Mouse (Mus musculus) c-Kit-negative CD71-positive TER-119-positive erythroid progenitor cells, embryonic 14.5 days (primary cell): ENCODE measurements around the gene Larp4.

Experiments used
- DNase-seq: peaks from one replicate; pipeline ENCODE4 v3.0.0-alpha.2; 2013; ENCODE audit warnings: low read depth, low spot score

Larp4 gene

DNA sequence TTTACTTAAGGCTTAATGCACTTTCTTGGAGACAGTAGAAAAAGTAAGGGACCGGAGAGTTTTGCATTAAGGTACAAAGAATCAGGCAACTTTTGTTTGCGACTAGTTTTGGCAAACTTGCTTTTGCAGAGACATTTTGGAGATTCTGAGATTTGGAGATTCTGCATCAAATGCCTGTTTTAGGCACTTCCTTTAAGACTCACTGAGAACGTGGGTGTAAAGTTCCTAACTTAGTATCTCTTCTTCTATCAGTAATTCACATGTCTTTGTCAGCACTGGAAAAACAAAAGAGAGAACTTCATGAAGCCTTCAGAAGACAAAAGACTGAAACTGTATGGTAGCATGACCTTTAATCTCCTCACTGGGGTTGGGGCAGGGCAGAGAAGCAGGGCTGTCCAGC, 87.8 kb downstream of the Larp4 start:
- DNase-seq = no peak

DNA sequence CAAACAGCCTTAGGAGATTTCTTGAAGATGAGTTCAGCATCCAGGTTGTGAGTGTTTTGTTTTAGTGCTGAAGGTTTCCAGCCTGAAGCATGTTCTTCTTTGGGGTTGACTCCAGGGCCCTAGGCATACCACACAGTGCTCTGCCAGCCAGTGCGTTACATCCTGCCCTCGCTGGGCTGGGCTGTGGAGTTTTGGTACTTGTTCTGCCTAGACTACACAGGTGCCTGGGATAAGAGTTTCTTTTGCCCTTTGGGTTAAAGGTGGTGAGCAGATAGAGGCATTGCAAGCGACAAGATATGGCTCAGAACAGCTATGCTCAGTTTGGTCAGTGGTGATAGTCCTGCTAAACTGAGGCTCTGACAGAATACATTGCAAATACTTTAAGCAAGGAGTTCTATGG, 88.3 kb downstream of the Larp4 start:
- no peak for DNase-seq

DNA sequence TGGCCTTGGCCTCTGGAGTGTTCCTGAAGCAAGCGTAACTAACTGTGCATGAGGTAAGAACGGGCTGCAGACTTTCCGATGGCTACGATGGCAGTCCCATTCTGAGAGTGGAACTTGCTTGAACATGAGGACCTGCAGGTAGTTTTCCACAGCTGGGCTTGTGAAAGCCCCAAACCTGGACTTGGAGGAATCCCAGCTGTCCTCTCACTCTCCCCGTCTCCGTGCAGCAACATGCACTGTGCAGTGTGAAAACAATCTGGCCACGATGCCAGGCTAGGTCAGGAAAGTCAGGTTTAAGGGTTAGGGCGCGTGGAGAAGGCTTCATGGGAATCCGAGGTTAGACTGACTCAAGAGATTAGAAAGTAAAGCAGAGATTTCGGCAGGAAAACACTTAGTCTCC, 89.0 kb downstream of the Larp4 start:
- DNase-seq = no peak

DNA sequence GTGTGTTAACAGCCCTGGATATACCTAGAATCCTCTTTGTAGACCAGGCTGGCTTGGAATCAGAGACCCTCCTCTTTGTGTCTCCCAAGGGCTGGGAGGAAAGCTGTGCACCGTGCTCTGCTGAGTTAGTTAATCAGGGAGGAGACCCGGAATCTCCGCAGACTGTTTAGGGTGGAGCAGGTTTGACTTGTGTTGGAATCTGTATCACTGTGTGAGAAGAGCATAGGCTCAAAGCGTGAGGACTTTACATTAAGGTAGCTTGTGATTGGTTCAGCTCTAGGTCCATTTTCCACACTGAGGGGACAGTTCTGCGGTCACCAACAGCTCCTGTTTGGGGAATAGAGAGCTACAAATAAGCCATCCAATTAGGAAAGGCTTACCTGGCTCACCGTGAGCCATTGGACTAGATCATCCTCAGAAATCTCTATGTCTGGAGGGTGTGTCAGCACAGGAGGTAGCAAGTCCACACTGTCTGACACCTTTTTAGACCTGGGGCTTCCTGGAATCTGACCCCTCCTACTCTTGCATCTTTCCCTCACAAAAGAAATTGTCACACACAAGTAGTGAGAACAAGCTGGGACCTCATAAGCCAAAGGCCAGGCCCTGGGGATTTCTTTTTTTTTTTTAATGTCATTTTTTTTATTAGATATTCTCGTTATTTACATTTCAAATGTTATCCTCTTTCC, 89.9 kb downstream of the Larp4 start:
- no peak for DNase-seq

DNA sequence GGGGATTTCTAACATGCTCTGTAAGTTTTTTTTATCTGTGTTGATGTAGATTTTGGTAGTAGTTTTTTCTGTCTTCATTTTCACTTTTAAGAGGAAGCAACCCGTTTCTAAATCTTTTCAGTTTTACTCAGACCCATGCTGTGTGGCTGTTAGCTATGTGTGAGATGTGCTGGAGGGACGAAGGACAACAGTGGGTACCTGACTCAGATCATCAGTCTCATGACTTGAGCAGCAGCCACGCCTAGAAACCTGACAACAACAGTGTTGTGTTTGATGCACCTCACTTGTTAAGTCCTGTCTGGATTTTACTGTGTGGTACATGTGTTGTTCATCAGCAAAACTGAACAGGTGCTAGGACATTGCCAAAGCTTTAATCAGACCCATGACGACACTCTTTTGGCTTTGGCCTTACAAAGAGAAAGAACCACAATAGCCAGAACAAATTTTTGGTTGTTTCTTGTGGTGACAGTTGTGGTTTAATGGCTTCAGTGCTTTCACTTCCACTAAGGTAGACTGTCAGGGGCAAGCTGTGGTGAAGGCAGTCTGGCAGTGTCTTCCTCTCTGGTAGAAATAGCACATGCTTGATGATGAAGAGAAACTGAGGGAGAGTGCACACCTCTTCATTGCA, 90.8 kb downstream of the Larp4 start:
- no peak for DNase-seq

DNA sequence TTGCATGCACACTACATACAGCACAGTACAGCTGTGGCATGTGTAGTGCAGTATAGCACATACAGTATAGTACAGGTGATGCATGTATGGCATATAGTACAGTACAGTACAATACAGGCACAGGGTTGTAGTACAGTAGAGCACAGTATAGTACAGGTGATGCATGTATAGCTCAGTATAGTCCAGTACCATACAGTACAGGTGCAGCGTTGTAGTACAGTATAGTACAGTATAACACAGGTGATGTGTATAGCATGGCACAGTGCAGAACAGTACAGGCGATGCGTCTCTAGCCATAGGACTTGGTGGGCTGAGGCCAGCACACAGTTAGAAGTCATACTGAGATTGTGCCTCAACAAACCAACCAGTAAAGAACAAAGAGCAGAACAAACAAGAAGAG, 91.5 kb downstream of the Larp4 start:
- no peak for DNase-seq

DNA sequence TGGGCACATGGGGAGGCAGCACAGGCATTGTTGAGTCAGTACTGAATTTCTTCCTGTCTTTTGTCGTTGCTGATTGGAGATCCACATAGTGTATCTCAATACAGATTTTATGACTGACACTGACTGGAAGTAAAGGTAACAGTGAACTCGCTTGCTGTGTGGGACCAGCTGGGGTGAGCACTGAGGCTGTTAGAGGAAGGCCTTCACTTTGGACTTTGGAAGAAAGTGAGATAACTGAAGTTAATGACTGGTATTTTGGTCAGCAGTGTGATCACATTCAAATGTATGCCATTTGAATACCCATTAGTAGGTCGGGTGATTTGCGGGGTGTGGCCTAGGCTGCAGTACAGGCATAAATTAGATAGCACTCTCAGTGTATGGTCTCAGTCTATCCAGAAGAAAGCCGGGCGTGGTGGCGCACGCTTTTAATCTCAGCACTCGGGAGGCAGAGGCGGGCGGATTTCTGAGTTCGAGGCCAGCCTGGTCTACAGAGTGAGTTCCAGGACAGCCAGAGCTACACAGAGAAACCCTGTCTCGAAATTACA, 93.4 kb downstream of the Larp4 start:
- DNase-seq = no peak
